Mouse (Mus musculus) kidney, embryonic 14.5 days (tissue): ENCODE results near the gene Cbl. TPM values are rescaled to one million over a fixed set of nuclear protein-coding genes. Genes with fewer than 3 reads are reported as not detected.

Experiments
- ATAC-seq: fragments of 200-750 bp; cut with Nextera tagmentation; 2 replicates; pipeline ENCODE4 v1.8.0; 2017; ENCODE audit warnings: moderate number of reproducible peaks, mild to moderate bottlenecking, moderate TSS enrichment, moderate library complexity; ENCODE audit not compliant: low FRiP score, low TSS enrichment
- H3K27ac ChIP-seq: fragments of 300-500 bp; sonication (generic); 2 replicates; pipeline ENCODE4 v1.5.1; 2014; ENCODE audit warnings: low read depth, mild to moderate bottlenecking, low read length, moderate library complexity, mixed read lengths
- H3K27me3 ChIP-seq: fragments of 300-500 bp; sonication (generic); 2 replicates; pipeline ENCODE4 v1.6.1; 2014; ENCODE audit warnings: mild to moderate bottlenecking, low read length; ENCODE audit not compliant: control insufficient read depth, insufficient read depth
- H3K36me3 ChIP-seq: fragments of 300-500 bp; sonication (generic); 2 replicates; pipeline ENCODE4 v1.6.1; 2014; ENCODE audit warnings: low read length, mixed read lengths; ENCODE audit not compliant: control insufficient read depth, insufficient read depth
- H3K4me1 ChIP-seq: fragments of 300-500 bp; sonication (generic); 2 replicates; pipeline ENCODE4 v1.6.1; 2014; ENCODE audit warnings: low read length, mixed read lengths; ENCODE audit not compliant: control insufficient read depth, insufficient read depth
- H3K4me2 ChIP-seq: fragments of 300-500 bp; sonication (generic); replicated peaks from 2 replicates; pipeline ENCODE4 v1.6.1; 2014; ENCODE audit warnings: low read depth, mild to moderate bottlenecking, low read length
- H3K4me3 ChIP-seq: fragments of 300-500 bp; sonication (generic); 2 replicates; pipeline ENCODE4 v1.5.1; 2014; ENCODE audit warnings: mild to moderate bottlenecking, low read length
- H3K9ac ChIP-seq: fragments of 300-500 bp; sonication (generic); 2 replicates; pipeline ENCODE4 v1.6.1; 2014; ENCODE audit warnings: low read depth, mild to moderate bottlenecking, low read length, moderate library complexity
- H3K9me3 ChIP-seq: fragments of 300-500 bp; sonication (generic); 2 replicates; pipeline ENCODE4 v1.6.1; 2016; ENCODE audit warnings: low read length; ENCODE audit not compliant: control insufficient read depth
- WGBS: fragments of 180-500 bp; shearing (Covaris S2); extraction: QIAGEN DNeasy Blood & Tissue Kit; methylation state at CpG from one replicate; pipeline ENCODE4 v1.1.7; 2014; 5-methylcytosine and 5-hydroxymethylcytosine counted together
- polyA plus RNA-seq: library from polyadenylated mRNA; unstranded; fragments of >200 nt; fragmentation: Nextera tagmentation; extraction: Ambion mirVana; gene quantifications from 2 replicates; pipeline ENCODE4 v1.2.1, GENCODE M21; 2014

Cbl gene
- polyA plus RNA-seq, 1 experiment from 2014 or later, result 27.9 TPM

GRCm38 (mm10) chr9:44127351-44127801, 106.5 kb downstream of the Cbl start:
- Histone ChIP-seq H3K27ac (peak overlapping the region; percentile 24; the same call in 1 of the 2 replicates), H3K4me1 (peaks cover 43% of the 10 kb centered on the region)
- ATAC-seq, result no peak

GRCm38 (mm10) chr9:44126746-44127145, 107.1 kb downstream of the Cbl start:
- ATAC-seq, result no peak
- Histone ChIP-seq H3K36me3 (no peaks in the 10 kb centered on the region), H3K9me3 (no peaks in the 10 kb centered on the region), H3K4me1 (peaks cover 39% of the 10 kb centered on the region), H3K27me3 (no peaks in the 10 kb centered on the region), H3K4me2 (no peak overlapping the region), H3K9ac (no peak overlapping the region), H3K27ac (no peak overlapping the region; the same call in 1 of the 2 replicates), H3K4me3 (no peak overlapping the region)
- WGBS, result 88% methylated on average over 3 of the region's 3 CpGs

More at GRCm38 (mm10) chr9:44127351-44127801, 106.5 kb downstream of the Cbl start:
- H3K9me3 ChIP-seq, result no peaks in the 10 kb centered on the region
- H3K27me3 ChIP-seq, result no peaks in the 10 kb centered on the region
- no peak overlapping the region for H3K4me2 ChIP-seq
- H3K9ac ChIP-seq, result no peak overlapping the region
- WGBS, result 48% methylated on average over 3 of the region's 3 CpGs
- H3K36me3 ChIP-seq, result no peaks in the 10 kb centered on the region
- H3K4me3 ChIP-seq, result no peak overlapping the region

- Histone ChIP-seq H3K36me3 (no peaks in the 10 kb centered on the region), H3K4me2 (peak overlapping the region; percentile 25; the same call in 1 of the 2 replicates), H3K27me3 (no peaks in the 10 kb centered on the region), H3K9me3 (no peaks in the 10 kb centered on the region), H3K4me3 (no peak overlapping the region), H3K4me1 (peaks cover 37% of the 10 kb centered on the region), H3K27ac (no peak overlapping the region; the same call in 1 of the 2 replicates), H3K9ac (no peak overlapping the region)
- WGBS, result 24% methylated on average over 18 of the region's 18 CpGs
- ATAC-seq, result 0 out of 2 replicates have a peak, but pooled peaks have one; percentile 7
These were observed 108.1 kb downstream of the Cbl start for GRCm38 (mm10) chr9:44125546-44126428.

GRCm38 (mm10) chr9:44125026-44125425, 108.8 kb downstream of the Cbl start:
- Histone ChIP-seq H3K4me3 (no peak overlapping the region), H3K4me2 (no peak overlapping the region), H3K27me3 (no peaks in the 10 kb centered on the region), H3K36me3 (no peaks in the 10 kb centered on the region), H3K27ac (no peak overlapping the region), H3K4me1 (peaks cover 29% of the 10 kb centered on the region), H3K9me3 (no peaks in the 10 kb centered on the region), H3K9ac (no peak overlapping the region)
- 12% methylated on average over 5 of the region's 5 CpGs for WGBS
- ATAC-seq, result no peak

DNA sequence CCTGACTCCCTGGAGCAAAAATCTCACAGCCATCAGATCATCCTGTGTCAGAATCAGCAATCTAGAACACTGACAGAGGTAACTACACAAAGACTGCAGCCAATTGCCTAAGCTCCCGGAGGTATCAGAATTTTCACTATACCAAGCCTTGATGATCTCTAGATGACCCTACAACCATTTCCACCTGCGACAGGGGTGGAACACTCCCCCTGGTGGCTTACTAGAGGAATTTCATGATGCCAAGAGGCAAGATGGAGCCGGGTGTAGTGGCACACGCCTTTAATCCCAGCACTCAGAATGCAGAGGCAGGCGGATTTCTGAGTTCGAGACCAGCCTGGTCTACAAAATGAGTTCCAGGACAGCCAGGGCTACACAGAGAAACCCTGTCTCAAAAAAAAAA, 109.5 kb downstream of the Cbl start:
- 76% methylated on average over 6 of the region's 6 CpGs for WGBS

GRCm38 (mm10) chr9:44119948-44120465, 113.8 kb downstream of the Cbl start:
- H3K4me2 ChIP-seq, result no peak overlapping the region
- ATAC-seq, result no peak

More for the DNA sequence above, 109.5 kb downstream of the Cbl start:
- Histone ChIP-seq H3K4me1 (peaks cover 24% of the 10 kb centered on the region), H3K9ac (no peak overlapping the region), H3K9me3 (no peaks in the 10 kb centered on the region), H3K27me3 (no peaks in the 10 kb centered on the region), H3K4me2 (no peak overlapping the region), H3K27ac (no peak overlapping the region), H3K36me3 (no peaks in the 10 kb centered on the region), H3K4me3 (no peak overlapping the region)
- ATAC-seq, result no peak

GRCm38 (mm10) chr9:44119011-44119410, 114.8 kb downstream of the Cbl start:
- no peak overlapping the region for H3K9ac ChIP-seq
- no peaks in the 10 kb centered on the region for H3K36me3 ChIP-seq
- ATAC-seq, result no peak
- H3K27me3 ChIP-seq, result no peaks in the 10 kb centered on the region
- H3K4me3 ChIP-seq, result no peak overlapping the region
- no peaks in the 10 kb centered on the region for H3K4me1 ChIP-seq
- no peak overlapping the region for H3K4me2 ChIP-seq
- H3K27ac ChIP-seq, result no peak overlapping the region
- 53% methylated on average over 5 of the region's 5 CpGs for WGBS
- H3K9me3 ChIP-seq, result no peaks in the 10 kb centered on the region

More at GRCm38 (mm10) chr9:44119948-44120465, 113.8 kb downstream of the Cbl start:
- Histone ChIP-seq H3K4me1 (peaks cover 4% of the 10 kb centered on the region), H3K27ac (no peak overlapping the region), H3K4me3 (no peak overlapping the region), H3K36me3 (no peaks in the 10 kb centered on the region), H3K9ac (no peak overlapping the region), H3K27me3 (no peaks in the 10 kb centered on the region), H3K9me3 (no peaks in the 10 kb centered on the region)
- 78% methylated on average over 8 of the region's 8 CpGs for WGBS

DNA sequence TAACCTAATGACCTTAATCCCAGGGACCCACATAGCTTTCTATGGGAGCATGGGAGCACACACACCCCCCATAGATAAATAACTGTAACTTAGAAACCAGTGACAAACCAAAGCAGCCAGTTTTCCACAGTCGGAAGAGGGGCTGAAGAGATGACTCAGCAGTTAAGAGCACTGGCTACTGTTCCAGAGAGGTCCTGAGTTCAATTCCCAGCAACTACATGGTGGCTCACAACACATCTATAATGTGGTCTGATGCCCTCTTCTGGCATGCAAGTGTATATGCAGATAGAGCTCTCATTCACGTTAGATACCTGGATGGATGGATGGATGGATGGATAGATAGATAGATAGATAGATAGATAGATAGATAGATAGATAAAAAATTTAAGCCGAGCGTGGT, 117.7 kb downstream of the Cbl start:
- 84% methylated on average over 4 of the region's 4 CpGs for WGBS
- Histone ChIP-seq H3K27ac (no peak overlapping the region), H3K27me3 (no peaks in the 10 kb centered on the region), H3K4me3 (no peak overlapping the region), H3K9me3 (no peaks in the 10 kb centered on the region), H3K36me3 (no peaks in the 10 kb centered on the region), H3K4me2 (no peak overlapping the region), H3K9ac (no peak overlapping the region), H3K4me1 (no peaks in the 10 kb centered on the region)
- no peak for ATAC-seq

DNA sequence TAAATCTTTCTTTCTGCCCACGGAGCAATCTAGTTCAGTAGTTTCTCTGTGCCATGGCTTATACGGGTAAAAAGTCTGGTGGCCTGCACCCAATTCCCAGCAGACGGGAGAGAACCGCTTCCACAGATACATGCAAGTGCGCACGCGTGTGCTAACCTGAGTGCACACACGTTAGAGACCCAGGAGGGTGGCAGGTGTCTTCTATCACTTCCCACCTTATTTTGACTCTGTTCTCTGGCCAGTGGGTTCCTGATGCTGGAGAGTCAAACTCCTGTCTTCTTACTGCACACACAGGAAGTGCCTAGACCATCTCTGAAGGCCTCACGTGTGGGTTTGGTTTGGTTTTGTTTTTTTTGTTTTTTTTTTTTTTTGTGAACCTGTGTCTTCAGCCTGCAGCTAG, 118.2 kb downstream of the Cbl start:
- no peak for ATAC-seq
- peaks cover under 1% of the 10 kb centered on the region; the same call in 1 of the 2 replicates for H3K4me1 ChIP-seq
- no peak overlapping the region for H3K9ac ChIP-seq
- H3K4me2 ChIP-seq, result no peak overlapping the region
- 82% methylated on average over 9 of the region's 9 CpGs for WGBS
- H3K27me3 ChIP-seq, result no peaks in the 10 kb centered on the region
- H3K27ac ChIP-seq, result no peak overlapping the region
- no peaks in the 10 kb centered on the region for H3K9me3 ChIP-seq
- H3K4me3 ChIP-seq, result no peak overlapping the region
- H3K36me3 ChIP-seq, result no peaks in the 10 kb centered on the region; the same call in 1 of the 2 replicates
